In the genomic region with DNA sequence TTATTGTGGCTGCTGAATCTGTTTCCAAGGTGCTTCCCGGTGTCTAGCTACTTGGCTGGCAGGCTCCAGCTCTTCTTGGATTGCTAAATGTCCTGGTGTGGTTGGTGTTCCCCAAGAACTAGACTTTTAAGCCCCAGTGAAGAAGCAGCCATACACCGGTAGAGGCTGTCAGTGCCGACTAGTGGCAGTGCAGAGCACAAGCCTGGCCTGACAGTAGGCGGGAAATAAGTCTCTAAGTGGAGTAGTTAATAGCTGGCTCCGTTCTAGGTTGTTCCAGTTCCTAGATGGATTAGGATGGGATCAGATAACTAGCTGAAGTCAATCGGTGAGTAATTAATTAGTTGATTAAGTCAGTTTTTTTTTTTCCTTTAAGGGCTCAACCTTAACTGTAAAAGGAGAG, we compare ENCODE assay signal across 8 mouse cellular contexts. TPM values are rescaled to one million over a fixed set of nuclear protein-coding genes. Genes with fewer than 3 reads are reported as not detected.
DNase-seq lines count a peak whose midpoint lies in the region; ATAC-seq and TF ChIP-seq lines count a peak whose summit lies in the region.

No protein-coding gene starts in this region.

- no peaks in the 10 kb centered on the region for H3K9me3 ChIP-seq in lung, embryonic 14.5 days (ENCODE audit: low read depth, low read length)

- H3K4me1 ChIP-seq in lung, embryonic 14.5 days (ENCODE audit: insufficient read depth), result peaks cover 9% of the 10 kb centered on the region

- ATAC-seq in lung, embryonic 14.5 days (ENCODE audit: insufficient read depth), result no peak
- no peak for ATAC-seq in erythroblast, adult 5-6 weeks (replicated peaks; ENCODE audit: low FRiP score, poor library complexity, severe bottlenecking)

- WGBS in lung, embryonic 14.5 days, result 38% methylated on average over 6 of the region's 6 CpGs

- H3K4me2 ChIP-seq in lung, embryonic 14.5 days, result no peak overlapping the region

- no peaks in the 10 kb centered on the region for H3K27me3 ChIP-seq in lung, embryonic 14.5 days (ENCODE audit: insufficient read depth, low read length)

- H3K36me3 ChIP-seq in lung, embryonic 14.5 days (ENCODE audit: insufficient read depth), result peaks cover 32% of the 10 kb centered on the region

- no peak overlapping the region for H3K27ac ChIP-seq in lung, embryonic 14.5 days (ENCODE audit: low read depth)

- TF ChIP-seq CTCF in lung, embryonic 14.5 days (IDR thresholded peaks at IDR 0.05; ENCODE audit: low read depth), result peak; percentile 67

- DNase-seq in heart, adult 18-20 months, result peak; percentile 45 to 48
- no peak for DNase-seq in heart, adult 9 months (ENCODE audit: low spot score in 2 of 2)
- peak; percentile 26 to 35 for DNase-seq in urinary bladder, postnatal 36 days (ENCODE audit: low spot score in 2 of 2)
- DNase-seq in urinary bladder, postnatal 4 days (ENCODE audit: low spot score in 2 of 2), result no peak
- peak; percentile 70 for DNase-seq in gonadal fat pad, adult 2 months (ENCODE audit: low read depth)
- peak; percentile 64 for DNase-seq in lung, embryonic 14.5 days
- peak; percentile 29 to 47 for DNase-seq in thymus, postnatal 36 days

- no peak overlapping the region for H3K4me3 ChIP-seq in lung, embryonic 14.5 days (ENCODE audit: low read depth, low read length)

- no peak overlapping the region for H3K9ac ChIP-seq in lung, embryonic 14.5 days

RNA-seq across cellular contexts. Expression of a gene that starts 3.9 kb away (rescaled TPM):
- total RNA-seq in heart, adult 18-20 months (2021), result 1 to 10 TPM; 5.5 to 6.0 TPM
- polyA plus RNA-seq in gonadal fat pad, adult 2 months (2012; rRNA removed), result 7.9 and 8.5 TPM in 2 replicates
- 17.3 and 18.1 TPM in 2 replicates for polyA plus RNA-seq in lung, embryonic 14.5 days (2014; fragmentation: Nextera tagmentation; extraction: Ambion mirVana)
- total RNA-seq in erythroblast, adult 5-6 weeks (2015; ENCODE audit: low replicate concordance), result 4.4 and 4.8 TPM in 2 replicates
- 2.6 and 4.6 TPM in 2 replicates for total RNA-seq in erythroblast, adult 5-6 weeks (2017; ENCODE audit: low replicate concordance)

RNA-seq across cellular contexts. Expression of a gene that starts 40.3 kb away (rescaled TPM):
- 10 to 100 TPM; 65.8 to 66.0 TPM for total RNA-seq in heart, adult 18-20 months (2021)
- 30.1 and 31.0 TPM in 2 replicates for polyA plus RNA-seq in gonadal fat pad, adult 2 months (2012; rRNA removed)
- 46.0 and 46.3 TPM in 2 replicates for polyA plus RNA-seq in lung, embryonic 14.5 days (2014; fragmentation: Nextera tagmentation; extraction: Ambion mirVana)
- 8.2 and 37.7 TPM in 2 replicates for total RNA-seq in erythroblast, adult 5-6 weeks (2015; ENCODE audit: low replicate concordance)
- total RNA-seq in erythroblast, adult 5-6 weeks (2017; ENCODE audit: low replicate concordance), result 5.7 and 18.2 TPM in 2 replicates

RNA-seq across cellular contexts. Expression of a gene that starts 40.4 kb away (rescaled TPM):
- 10 to 100 TPM in 1 of 2 experiments, 1 to 10 TPM in 1; 8.8 to 10.1 TPM for total RNA-seq in heart, adult 18-20 months (2021)
- polyA plus RNA-seq in gonadal fat pad, adult 2 months (2012; rRNA removed), result 7.3 and 7.8 TPM in 2 replicates
- polyA plus RNA-seq in lung, embryonic 14.5 days (2014; fragmentation: Nextera tagmentation; extraction: Ambion mirVana), result 20.7 and 21.1 TPM in 2 replicates
- total RNA-seq in erythroblast, adult 5-6 weeks (2015; ENCODE audit: low replicate concordance), result 11.1 and 11.3 TPM in 2 replicates
- total RNA-seq in erythroblast, adult 5-6 weeks (2017; ENCODE audit: low replicate concordance), result 5.6 and 12.5 TPM in 2 replicates

Comparison
In these comparisons a context has a peak if more than half of its experiments do, and no peak if none do; other contexts are left out.
1. DNase-seq: peak in heart, adult 18-20 months (2 of 2), urinary bladder, postnatal 36 days (2 of 2), gonadal fat pad, adult 2 months (single experiment), lung, embryonic 14.5 days (single experiment) and thymus, postnatal 36 days (2 of 2); none in heart, adult 9 months (0 of 2) and urinary bladder, postnatal 4 days (0 of 2).